Mouse (Mus musculus): ENCODE measurements around the gene Cldn6.

Gene Cldn6

GRCm38 (mm10) chr17:23674271-23674952 is 4.6 kb upstream of the Cldn6 start:
- in situ Hi-C loops (cut with MseI, MboI), result no loop called here

- in situ Hi-C loops (cut with MseI, MboI), result no loop called here
Observed at GRCm38 (mm10) chr17:23675127-23675526, 3.9 kb upstream of the Cldn6 start.

- in situ Hi-C loops (cut with MseI, MboI), result no loop called here
Observed at GRCm38 (mm10) chr17:23675564-23676281, 3.3 kb upstream of the Cldn6 start.

GRCm38 (mm10) chr17:23676473-23677031 is 2.5 kb upstream of the Cldn6 start:
- in situ Hi-C loops (cut with MseI, MboI), result no loop called here

DNA sequence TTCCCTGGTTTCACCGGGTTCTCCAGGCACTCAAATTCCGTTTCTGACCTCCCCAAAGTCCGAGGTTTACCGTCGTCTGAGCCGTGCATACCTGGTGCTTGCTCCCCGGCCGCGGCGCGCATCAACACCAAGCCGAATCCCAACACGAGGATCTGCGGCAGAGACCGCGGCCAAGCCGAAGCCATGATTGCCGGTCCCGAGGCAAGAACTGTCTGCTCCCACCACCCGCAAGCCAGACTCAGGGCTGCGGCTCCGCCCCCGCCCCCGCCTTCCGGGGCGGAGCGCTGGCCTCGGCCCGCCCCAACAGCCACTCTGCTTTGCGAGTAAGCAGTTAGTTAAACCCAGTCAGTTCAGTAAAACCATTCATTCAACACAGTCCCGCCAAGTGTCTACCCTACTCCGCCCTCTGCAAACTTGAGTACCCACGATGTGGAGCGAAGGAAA is 1.8 kb upstream of the Cldn6 start, which contains the start of gene Tnfrsf12a:
TSS of gene Tnfrsf12a (minus strand) at position 233 of the 444 bp plus-strand sequence.
- in situ Hi-C loops (cut with MseI, MboI), result no loop called here

DNA sequence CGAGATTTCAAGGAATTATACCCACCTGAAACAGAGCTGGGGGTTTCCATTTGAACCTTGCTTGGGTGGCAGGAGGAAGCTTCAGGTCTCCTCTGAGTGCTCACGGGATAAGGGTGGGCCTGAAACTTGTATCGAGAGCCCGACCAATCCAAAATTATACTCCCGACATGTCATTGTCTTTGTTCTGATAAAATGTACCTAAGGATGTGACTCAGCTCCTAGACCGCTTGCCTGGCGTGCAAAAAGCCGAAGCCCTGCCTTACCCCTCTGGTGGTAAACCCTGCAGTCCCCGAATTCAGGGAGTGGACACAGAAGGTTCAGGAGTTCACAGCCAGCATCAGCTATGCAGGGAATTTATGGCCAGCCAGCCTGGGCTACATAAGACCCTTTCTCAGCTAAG is 1.3 kb downstream of the Cldn6 start:
- in situ Hi-C loops (cut with MseI, MboI), result no loop called here

GRCm38 (mm10) chr17:23681086-23681485 is 2.0 kb downstream of the Cldn6 start:
- in situ Hi-C loops (cut with MseI, MboI), result no loop called here

- in situ Hi-C loops (cut with MseI, MboI), result no loop called here
Observed at GRCm38 (mm10) chr17:23682092-23682491, 3.0 kb downstream of the Cldn6 start.

DNA sequence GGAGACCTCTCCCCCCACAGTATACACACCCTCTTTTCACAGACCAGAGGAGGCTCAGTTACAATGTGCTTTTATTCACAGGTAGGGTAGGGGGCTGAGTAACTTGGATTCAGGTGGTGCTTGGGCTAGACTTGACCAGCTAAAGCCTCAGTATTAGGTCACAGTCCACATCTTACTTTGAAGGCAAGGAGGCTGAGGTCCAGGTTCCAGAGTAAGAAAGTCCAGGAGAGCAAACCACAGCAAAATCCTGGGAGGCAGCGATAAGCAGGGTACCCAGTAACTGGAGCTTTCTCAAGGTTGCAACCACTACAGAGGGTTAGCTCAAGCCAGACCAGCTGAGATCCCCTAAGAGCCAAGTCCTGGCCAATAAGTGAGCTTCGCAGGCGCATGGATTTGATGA is 3.5 kb downstream of the Cldn6 start:
- in situ Hi-C loops (cut with MseI, MboI), result no loop called here

DNA sequence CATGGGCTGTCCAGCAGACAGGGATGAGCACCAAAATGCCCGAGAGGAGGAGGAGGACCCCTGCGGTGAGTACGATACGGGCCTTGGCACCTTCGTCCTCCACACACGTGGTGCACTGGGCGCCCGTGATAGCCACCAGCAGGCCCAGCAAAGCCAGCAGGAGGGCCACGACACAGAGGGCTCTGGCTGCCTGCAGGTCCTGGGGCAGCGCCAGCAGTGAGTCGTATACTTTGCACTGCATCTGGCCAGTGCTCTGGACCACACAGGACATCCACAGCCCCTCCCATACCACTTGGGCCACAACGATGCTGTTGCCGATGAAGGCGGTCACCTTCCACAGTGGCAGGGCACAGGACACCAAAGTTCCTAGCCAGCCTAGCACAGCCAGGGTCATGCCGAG is 4.2 kb downstream of the Cldn6 start:
- in situ Hi-C loops (cut with MseI, MboI), result no loop called here

DNA sequence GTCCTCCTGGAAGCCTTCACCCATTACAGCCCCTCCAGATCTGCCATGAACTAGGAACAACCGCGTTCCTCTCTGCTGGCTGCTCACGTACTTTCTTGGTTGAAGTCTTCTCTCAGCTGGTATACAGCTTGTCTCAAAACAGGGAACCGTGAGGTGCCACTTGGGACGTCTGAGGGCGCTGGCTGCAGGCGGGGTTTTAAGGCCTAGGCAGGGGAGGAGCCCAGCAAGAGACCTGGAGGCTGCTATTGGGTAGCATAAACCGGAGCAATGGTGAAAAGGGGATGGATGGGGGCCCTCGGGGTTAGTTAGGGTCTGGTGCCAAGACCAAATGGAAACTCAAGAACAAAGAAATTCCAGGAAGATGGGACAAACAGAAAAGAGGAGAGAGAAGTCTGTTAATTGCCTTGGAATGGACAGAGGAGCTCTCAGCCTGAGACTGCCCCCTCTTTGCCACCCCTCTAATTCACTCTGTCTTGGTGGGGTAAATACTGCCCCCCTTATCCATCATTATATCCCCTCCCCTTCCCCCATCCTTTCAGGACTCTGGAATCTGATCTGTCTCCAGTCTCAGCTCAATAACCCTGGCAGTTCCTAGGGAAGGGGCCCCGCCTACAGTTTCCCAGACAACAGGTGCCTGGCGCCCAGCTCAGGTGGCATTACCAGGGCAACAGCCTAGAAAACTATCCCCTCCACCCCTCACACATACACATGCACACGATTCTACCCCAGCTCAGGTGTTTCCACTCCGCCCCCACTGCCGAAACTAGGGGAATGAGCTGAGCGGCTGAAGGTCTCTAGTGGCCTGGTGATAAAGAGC is 5.0 kb downstream of the Cldn6 start, which contains the start of gene Cldn9:
TSS of gene Cldn9 (minus strand) at position 171 of the 817 bp plus-strand sequence.
- in situ Hi-C loops (cut with MseI, MboI), result no loop called here

GRCm38 (mm10) chr17:23694491-23694890 is 15.4 kb downstream of the Cldn6 start:
- in situ Hi-C loops (cut with MseI, MboI), result no loop called here

DNA sequence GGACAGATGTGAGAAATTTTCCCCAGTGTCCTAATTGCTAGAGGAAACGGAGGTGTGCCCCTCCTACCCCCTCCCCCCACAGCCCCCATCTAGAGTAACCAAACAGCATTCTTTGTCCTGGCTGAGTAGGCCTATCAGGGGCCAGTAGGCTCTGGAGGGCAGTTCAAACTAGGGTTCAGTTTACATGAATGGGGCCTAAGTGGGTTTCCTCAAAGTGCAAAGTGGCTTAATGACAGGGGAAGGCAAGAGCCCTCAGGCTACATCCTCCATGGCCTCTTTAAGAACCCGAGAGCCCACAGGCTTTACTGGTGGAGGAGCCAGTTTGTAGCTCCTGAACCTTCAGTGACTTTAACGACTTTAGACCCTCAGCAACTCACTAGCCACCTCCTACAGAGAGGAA is 16.8 kb downstream of the Cldn6 start:
- in situ Hi-C loops (cut with MseI, MboI), result no loop called here

DNA sequence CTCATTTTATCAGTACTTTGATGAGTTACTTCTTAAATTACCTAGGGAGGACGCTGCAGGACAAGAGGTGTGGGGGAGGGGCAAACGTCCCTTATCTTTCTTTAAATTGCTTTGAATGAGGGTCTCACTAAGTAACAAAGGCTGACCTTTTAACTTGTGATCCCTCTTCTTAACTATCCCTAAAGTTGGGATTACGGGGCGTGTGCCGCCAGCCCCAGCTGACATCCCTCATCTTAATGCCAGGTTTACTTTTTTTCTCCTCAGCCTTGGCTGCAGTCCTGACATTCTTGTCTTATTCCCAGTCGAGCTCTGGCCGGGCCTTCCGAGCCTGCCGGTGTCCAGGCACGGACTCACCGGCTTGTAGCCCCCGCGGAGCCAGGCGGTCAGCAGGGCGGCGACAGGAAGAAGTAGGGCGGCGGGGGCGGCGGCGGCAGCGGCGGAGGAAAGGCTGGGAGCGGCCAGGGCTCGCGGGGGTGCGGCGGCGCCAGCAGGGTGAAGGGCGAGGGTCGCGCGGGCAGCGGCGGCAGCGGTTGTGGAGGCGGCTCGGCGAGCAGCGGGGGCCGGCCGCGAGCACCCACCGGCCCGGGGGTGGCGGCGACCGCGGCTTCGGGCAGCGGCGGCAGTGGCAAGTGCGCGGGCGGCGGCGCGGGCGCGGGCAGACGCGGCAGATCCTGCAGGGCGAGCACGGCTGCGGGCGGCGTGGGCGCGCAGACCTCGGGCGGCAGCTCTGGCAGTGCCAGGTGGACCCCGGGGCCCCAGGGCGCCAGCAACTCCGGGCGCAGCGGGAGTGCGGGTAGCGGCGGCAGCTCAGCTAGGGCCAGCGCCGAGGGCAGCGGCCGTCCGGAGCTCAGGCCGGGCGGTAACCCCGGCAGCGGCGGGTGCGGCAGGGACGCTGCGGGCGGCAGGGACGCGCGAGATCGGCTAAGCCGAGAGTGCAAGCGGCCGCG is 20.4 kb downstream of the Cldn6 start:
- in situ Hi-C loops (cut with MseI, MboI), result loop anchor here (5.0 kb wide), 1 partner anchor 37 kb away; the partner anchor contains the start of gene Bicdl2 (in 2 of the 2)

DNA sequence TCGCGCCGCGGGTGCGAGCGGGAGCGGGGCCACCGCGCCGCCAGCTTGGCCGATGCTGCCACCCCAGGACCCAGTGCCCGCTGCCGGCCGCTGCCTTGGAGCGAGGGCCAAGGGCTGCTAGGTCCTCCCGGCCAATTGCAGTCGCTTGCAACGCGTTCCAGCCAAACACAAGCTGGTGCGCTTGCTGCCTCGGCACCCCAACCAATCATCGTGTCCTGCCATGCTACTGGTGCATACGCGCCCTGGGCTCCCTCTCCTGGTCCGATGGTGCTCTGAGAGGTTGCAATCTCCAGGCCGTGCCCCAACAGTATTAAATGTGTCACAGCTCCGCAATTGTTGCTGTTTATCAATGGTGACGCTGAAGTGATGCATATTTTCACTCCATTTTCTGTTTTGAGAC is 21.0 kb downstream of the Cldn6 start:
- in situ Hi-C loops (cut with MseI, MboI), result loop anchor here (5.0 kb wide), 1 partner anchor 38 kb away; the partner anchor contains the start of gene Bicdl2 (in 2 of the 2)

DNA sequence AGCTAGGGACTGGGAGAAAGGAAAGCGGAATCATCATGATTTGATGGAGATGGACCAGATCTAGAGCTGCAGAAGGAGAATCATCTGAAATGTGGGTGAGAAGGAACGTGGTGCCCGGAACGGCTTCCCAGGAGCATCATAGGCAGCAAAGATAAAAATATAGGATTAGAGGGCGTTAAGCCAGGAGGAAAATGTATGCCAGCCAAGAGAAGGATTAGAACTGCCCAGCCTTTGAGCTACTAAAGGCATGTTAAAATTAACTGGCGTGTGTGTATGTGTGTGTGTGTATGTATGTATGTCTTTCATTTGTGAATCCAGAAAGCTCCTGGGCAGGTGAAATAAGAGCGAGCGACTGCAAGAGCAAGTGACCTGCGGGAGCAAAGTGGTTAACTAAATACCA is 24.3 kb downstream of the Cldn6 start:
- in situ Hi-C loops (cut with MseI, MboI), result loop anchor here (5.0 kb wide), 1 partner anchor 41 kb away; the partner anchor contains the start of gene Bicdl2 (in 2 of the 2)

- in situ Hi-C loops (cut with MseI, MboI), result loop anchor here (5.0 kb wide), 1 partner anchor 42 kb away; the partner anchor contains the start of gene Bicdl2 (in 2 of the 2)
Observed at GRCm38 (mm10) chr17:23704741-23705140, 25.7 kb downstream of the Cldn6 start.

DNA sequence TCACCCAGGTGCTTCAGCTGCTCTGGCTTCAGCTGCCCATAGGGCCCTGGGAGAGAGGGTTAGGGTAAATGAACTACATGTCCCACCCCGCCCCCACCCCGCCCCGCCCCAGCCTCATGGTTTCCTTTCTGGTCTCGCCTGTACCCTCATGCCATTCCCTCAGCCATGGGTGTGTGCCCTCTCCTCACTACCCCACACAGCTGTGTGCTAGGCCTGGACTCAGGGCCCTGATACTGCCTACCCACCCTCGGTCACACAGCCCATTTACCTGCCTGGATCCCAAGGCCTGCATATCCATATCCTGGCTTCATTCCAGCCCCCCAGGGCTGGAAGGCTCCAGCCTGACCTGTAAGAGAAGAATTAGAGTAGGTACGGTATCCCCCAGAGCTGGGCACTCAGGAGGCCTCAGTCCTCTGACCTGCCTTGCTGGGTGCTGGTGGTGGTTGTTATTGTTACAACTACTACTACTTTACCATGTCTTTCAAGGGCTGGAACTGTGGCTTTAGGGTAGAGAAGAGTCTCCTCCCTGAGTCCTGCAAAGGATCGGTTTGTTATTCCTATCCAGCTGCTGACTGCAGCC is 26.6 kb downstream of the Cldn6 start:
- in situ Hi-C loops (cut with MseI, MboI), result no loop called here

DNA sequence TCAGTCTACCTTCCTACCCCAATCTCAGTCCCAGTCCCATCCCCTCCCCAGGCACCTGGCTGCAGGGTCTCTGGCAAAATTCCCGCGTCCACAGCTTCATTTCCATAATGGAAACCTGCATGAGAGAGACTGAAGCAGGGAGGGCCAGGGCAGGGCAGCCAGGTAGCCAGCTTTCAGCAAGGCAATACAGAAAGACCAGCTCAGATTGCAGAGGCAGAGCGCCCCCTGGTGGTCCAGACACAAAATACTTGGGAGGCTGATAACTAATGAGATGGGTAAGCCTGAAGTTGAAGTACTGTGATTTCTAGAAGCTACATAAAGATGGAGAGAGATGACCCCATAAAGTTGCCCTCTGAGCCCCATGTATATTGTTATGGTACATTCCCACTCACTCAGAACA is 27.2 kb downstream of the Cldn6 start:
- in situ Hi-C loops (cut with MseI, MboI), result no loop called here

- in situ Hi-C loops (cut with MseI, MboI), result no loop called here
Observed at GRCm38 (mm10) chr17:23717003-23717402, 38.0 kb downstream of the Cldn6 start.

Measured in mouse trophoblast stem cell (cell line).